Mouse (Mus musculus) stomach, embryonic 16.5 days (tissue): Measurements from ENCODE around the gene Svs2. TPM values are rescaled to one million over a fixed set of nuclear protein-coding genes. Genes with fewer than 3 reads are reported as not detected.
"Not testable (repeated sequence)": the region's sequence is repeated elsewhere in the genome, so short reads cannot be mapped to it uniquely, and the experiment has no call there.

Experiments
- ATAC-seq: fragments of 200-750 bp; cut with Nextera tagmentation; 2 replicates; pipeline ENCODE4 v1.8.0; 2017; ENCODE audit warnings: moderate number of reproducible peaks, moderate TSS enrichment; ENCODE audit not compliant: insufficient read depth, low FRiP score
- H3K27ac ChIP-seq: fragments of 300-500 bp; sonication (generic); 2 replicates; pipeline ENCODE4 v1.5.1; 2014; ENCODE audit warnings: low read length
- H3K27me3 ChIP-seq: fragments of 300-500 bp; sonication (generic); 2 replicates; pipeline ENCODE4 v1.6.1; 2014; ENCODE audit warnings: low read length, control low read depth, mixed read lengths; ENCODE audit not compliant: control insufficient read depth, insufficient read depth
- H3K36me3 ChIP-seq: fragments of 300-500 bp; sonication (generic); 2 replicates; pipeline ENCODE4 v1.6.1; 2014; ENCODE audit warnings: low read length; ENCODE audit not compliant: control insufficient read depth, insufficient read depth
- H3K4me1 ChIP-seq: fragments of 300-500 bp; sonication (generic); 2 replicates; pipeline ENCODE4 v1.6.1; 2014; ENCODE audit warnings: low read length, control low read depth, mixed read lengths; ENCODE audit not compliant: control insufficient read depth, insufficient read depth
- H3K4me2 ChIP-seq: fragments of 300-500 bp; sonication (generic); 2 replicates; pipeline ENCODE4 v1.6.1; 2014; ENCODE audit warnings: low read depth, low read length, mixed read lengths
- H3K4me3 ChIP-seq: fragments of 300-500 bp; sonication (generic); replicated peaks from 2 replicates; pipeline ENCODE4 v1.5.1; 2014; ENCODE audit warnings: mild to moderate bottlenecking, low read length
- H3K9ac ChIP-seq: fragments of 300-500 bp; sonication (generic); 2 replicates; pipeline ENCODE4 v1.6.1; 2014; ENCODE audit warnings: low read length
- H3K9me3 ChIP-seq: fragments of 300-500 bp; sonication (generic); replicated peaks from 2 replicates; pipeline ENCODE4 v1.6.1; 2016; ENCODE audit warnings: low read length, control low read depth; ENCODE audit not compliant: control insufficient read depth
- WGBS: fragments of 180-500 bp; shearing (Covaris S2); extraction: QIAGEN DNeasy Blood & Tissue Kit; methylation state at CpG from one replicate; pipeline ENCODE4 v1.1.7; 2014; 5-methylcytosine and 5-hydroxymethylcytosine counted together
- polyA plus RNA-seq: library from polyadenylated mRNA; unstranded; fragments of >200 nt; fragmentation: Nextera tagmentation; extraction: Ambion mirVana; gene quantifications from 2 replicates; pipeline ENCODE4 v1.2.1, GENCODE M21; 2015

Gene Svs2
- polyA plus RNA-seq, 1 experiment from 2014 or later = not detected

DNA sequence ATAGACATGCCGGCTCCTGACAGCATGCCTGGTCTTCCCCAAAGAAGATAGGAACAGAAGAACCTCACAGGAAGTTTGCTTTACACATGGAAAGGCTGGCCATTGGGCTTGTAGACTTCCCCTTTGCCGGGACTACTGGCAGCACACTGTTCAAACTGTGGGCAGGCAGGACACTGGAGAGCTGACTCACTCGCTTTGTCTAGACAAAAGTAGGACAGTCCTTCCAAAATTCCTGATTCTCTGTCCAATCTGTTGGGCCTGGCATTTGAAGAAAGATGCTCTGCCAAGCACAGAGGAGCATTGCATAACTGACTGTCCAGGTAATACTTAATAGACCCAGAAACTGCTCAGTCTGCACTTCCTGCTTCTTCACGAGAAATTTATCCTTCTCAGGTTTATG lies 31.6 kb downstream of the Svs2 start:
- no peak overlapping the region for H3K9ac ChIP-seq
- no peaks in the 10 kb centered on the region for H3K4me1 ChIP-seq
- ATAC-seq = no peak
- H3K9me3 ChIP-seq = no peaks in the 10 kb centered on the region
- no peak overlapping the region for H3K27ac ChIP-seq
- no peak overlapping the region for H3K4me2 ChIP-seq
- 65% methylated on average over 4 of the region's 4 CpGs for WGBS
- H3K36me3 ChIP-seq = no peaks in the 10 kb centered on the region
- no peak overlapping the region for H3K4me3 ChIP-seq
- H3K27me3 ChIP-seq = no peaks in the 10 kb centered on the region

DNA sequence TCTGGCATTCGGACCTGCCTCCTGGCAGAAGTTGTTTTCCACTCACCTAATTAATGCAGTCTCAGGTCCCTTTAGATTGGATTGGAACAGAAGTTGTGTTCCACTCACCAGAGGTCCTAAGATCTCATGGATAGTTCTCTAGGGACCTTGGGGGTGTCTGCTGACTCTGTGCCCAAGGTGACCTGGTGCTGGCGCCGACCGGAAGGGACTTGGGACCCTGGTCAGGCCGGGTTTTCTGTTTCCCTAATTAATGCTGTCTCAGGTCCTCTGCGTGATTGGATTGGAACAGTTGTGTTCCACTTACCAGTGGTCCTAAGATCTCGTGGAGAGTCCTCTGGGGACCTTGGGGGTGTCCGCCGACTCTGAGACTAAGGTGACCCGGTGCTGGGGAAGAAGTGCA lies 32.3 kb downstream of the Svs2 start:
- WGBS = 94% methylated on average over 10 of the region's 10 CpGs
- not testable (repeated sequence) for H3K4me3 ChIP-seq, H3K27me3 ChIP-seq, H3K4me1 ChIP-seq, H3K4me2 ChIP-seq, H3K27ac ChIP-seq, H3K9ac ChIP-seq, H3K36me3 ChIP-seq, H3K9me3 ChIP-seq, ATAC-seq

DNA sequence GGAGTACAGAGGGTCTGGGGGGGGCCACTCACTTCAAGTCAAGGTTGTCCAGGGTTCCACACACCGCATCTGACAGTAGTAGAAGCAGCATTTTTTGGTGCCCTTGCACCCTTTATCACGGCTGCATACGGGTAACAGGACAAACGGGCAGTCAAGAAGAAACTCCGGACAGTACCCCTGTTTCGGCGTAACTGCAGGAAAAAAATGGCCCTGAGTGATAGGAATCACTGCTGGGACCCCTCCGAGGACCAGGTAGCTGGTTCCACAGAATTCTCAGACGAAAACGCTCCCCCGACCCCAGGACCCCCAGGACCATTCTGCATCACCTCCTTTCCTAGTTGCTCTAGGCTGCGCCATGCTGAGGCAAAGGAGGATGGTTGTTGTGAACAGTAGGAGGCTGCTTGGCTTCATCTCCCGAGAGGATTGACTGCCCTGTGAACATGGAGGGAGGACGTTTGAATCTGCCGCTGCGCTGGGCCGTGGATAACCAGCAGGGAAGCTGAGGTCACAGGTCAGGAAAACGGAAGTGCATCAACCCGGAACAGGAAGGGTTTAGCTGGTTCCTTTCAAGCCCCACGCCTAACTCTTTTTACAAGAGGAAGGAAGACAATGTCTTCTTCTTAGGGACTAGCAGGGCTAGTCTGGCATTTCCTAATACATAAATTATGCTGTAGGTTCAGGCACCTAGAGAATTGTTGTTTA lies 38.5 kb downstream of the Svs2 start, which contains the start of gene Wfdc15a:
TSS of gene Wfdc15a (minus strand) at position 505 of the 702 bp plus-strand sequence.
- Histone ChIP-seq H3K36me3 (no peaks in the 10 kb centered on the region), H3K4me3 (no peak within 1 kb of the TSS), H3K4me1 (no peaks in the 10 kb centered on the region), H3K4me2 (no peak within 1 kb of the TSS), H3K9ac (no peak within 1 kb of the TSS), H3K9me3 (no peaks in the 10 kb centered on the region), H3K27ac (no peak within 1 kb of the TSS), H3K27me3 (no peaks in the 10 kb centered on the region)
- ATAC-seq = no peak
- 75% methylated on average over 20 of the region's 20 CpGs for WGBS

DNA sequence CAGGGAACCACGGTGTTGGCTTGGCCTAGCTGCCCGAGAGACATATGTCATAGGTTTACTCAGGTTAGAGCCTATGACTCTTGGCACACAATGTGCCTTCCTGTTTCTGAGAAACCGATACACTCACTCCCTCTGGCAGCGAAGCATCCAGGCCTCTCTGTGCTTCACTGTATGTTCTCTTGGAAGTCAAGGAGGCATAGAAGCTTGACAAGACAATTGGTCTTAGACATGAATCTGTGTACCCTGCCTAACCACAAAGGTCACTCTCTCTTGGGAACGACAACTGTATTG lies 41.6 kb downstream of the Svs2 start:
- H3K4me2 ChIP-seq = no peak overlapping the region
- H3K36me3 ChIP-seq = no peaks in the 10 kb centered on the region
- H3K4me3 ChIP-seq = no peak overlapping the region
- no peak for ATAC-seq
- H3K27me3 ChIP-seq = no peaks in the 10 kb centered on the region
- WGBS = 81% methylated on average over 5 of the region's 5 CpGs
- H3K27ac ChIP-seq = no peak overlapping the region
- H3K4me1 ChIP-seq = no peaks in the 10 kb centered on the region
- no peaks in the 10 kb centered on the region for H3K9me3 ChIP-seq
- H3K9ac ChIP-seq = no peak overlapping the region

DNA sequence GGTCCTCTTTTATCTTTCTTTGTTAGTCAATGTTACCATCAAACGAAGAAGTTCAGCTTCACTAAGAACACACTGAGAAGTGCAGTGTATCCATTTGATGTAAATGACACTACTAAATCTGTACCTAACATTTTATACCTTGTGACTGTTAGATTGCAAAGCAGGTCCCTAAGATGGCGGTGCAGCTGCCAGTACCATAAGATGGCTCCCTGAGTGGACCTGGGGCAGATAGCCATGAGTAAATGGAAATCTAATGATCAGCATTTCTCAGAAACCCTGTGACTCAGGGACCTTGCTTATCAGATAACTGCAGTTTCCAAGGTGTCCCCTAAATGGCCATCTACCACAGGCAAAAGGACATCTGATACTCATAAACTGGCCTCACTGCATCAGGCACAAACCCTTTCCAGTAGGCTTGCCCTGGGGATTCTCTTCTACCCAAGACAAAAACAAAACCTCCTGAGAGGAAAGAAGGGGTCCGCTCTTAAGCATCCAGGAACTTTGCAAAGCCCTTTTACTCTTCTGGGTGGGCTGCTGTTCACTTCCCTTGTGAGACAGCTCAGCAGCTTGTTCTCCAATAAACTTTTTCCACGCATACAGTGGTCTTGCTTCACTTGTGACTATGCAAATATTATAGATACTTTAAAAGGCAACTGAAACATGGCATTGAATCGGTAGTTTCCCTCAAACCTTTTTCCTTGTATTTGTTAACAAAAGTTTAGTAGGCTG lies 42.1 kb downstream of the Svs2 start:
- Histone ChIP-seq H3K4me3 (no peak overlapping the region), H3K4me1 (no peaks in the 10 kb centered on the region), H3K27ac (no peak overlapping the region), H3K36me3 (no peaks in the 10 kb centered on the region), H3K4me2 (no peak overlapping the region), H3K9ac (no peak overlapping the region), H3K9me3 (no peaks in the 10 kb centered on the region), H3K27me3 (no peaks in the 10 kb centered on the region)
- 81% methylated on average over 5 of the region's 5 CpGs for WGBS
- ATAC-seq = no peak

DNA sequence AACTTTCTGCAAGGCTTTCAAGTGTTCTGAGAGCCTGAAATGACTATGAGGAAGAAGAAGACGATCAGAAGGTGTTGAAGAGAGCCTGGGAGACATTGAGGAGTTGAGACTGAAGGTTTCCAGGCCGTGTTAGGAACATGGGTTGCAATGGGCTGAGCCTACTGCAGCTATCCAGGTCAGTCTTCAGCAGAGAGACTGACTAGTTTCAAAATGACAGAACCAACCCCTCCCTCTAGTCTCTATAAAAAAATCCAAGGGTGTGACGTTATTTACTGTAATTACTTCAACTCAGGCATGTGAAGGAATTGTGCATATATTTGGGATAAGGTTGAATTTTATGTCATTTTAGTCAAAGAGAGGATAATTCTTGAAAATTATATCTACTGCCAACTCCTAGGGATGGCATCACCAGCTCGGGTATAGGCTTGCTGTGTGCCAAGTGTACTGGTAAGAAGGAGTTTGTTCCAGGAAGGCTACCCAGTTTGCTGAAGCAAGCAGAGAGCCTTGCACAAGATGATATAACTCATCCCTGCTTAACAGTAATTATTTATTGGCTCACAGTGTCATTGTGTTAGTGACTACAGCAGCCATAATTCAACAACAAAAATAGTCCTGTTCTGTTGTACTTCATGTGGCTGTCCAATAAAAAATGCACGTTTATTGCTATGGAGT lies 43.2 kb downstream of the Svs2 start:
- ATAC-seq = no peak
- Histone ChIP-seq H3K9me3 (no peaks in the 10 kb centered on the region), H3K36me3 (no peaks in the 10 kb centered on the region), H3K4me1 (no peaks in the 10 kb centered on the region), H3K4me2 (no peak overlapping the region), H3K27me3 (no peaks in the 10 kb centered on the region), H3K9ac (no peak overlapping the region), H3K27ac (no peak overlapping the region), H3K4me3 (no peak overlapping the region)
- WGBS = 77% methylated on average over 5 of the region's 5 CpGs

DNA sequence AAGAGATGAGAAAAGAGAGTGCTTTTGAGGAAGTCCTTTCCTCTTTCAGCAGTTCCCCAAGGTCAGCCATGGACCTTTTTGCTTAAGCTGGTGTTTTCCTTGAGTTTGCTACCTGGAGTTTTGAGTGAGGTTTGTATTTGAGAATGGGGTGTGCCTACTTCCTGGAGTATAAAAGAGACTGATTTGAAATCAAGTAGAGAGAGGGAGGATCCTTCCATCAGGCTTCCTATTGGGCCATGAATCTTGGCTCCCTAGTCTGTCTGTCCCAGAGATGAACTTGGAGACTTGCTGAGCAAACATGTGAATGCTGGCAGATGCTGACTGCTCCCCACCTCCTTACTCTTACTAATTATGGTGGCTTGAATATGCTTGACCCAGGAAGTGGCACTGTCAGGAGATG lies 46.0 kb downstream of the Svs2 start:
- no peak for ATAC-seq
- H3K4me1 ChIP-seq = no peaks in the 10 kb centered on the region
- H3K9ac ChIP-seq = no peak overlapping the region
- H3K4me2 ChIP-seq = no peak overlapping the region
- no peaks in the 10 kb centered on the region for H3K27me3 ChIP-seq
- H3K9me3 ChIP-seq = peaks cover 3% of the 10 kb centered on the region; the same call in 1 of the 2 replicates
- H3K27ac ChIP-seq = no peak overlapping the region
- no peaks in the 10 kb centered on the region for H3K36me3 ChIP-seq
- H3K4me3 ChIP-seq = no peak overlapping the region

DNA sequence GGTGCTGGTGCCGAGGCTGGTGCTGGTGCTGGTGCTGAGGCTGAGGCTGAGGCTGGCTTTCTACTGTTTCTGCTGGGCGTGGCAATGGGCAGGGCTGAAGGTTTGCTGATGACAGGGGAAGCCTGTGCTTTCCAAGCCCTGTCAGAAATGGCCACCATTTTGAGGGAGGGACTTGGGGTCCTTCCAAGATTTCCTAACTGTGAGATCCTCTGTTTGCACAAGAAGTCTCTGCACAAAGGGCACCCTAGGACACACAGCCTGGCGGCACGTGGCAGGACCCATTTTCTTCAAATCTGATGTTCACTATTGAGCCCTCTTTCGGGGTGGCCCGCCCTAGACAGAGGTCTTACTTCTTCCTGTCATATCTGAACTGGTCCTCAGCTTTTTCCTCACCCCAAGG lies 47.7 kb downstream of the Svs2 start, which contains the start of gene Wfdc12:
TSS of gene Wfdc12 (minus strand) at position 33 of the 400 bp plus-strand sequence.
- 78% methylated on average over 6 of the region's 6 CpGs for WGBS
- ATAC-seq = no peak
- no peaks in the 10 kb centered on the region for H3K27me3 ChIP-seq
- H3K4me3 ChIP-seq = no peak within 1 kb of the TSS
- H3K27ac ChIP-seq = no peak within 1 kb of the TSS
- no peak within 1 kb of the TSS for H3K9ac ChIP-seq
- H3K36me3 ChIP-seq = no peaks in the 10 kb centered on the region
- no peaks in the 10 kb centered on the region for H3K4me1 ChIP-seq
- no peak within 1 kb of the TSS for H3K4me2 ChIP-seq
- H3K9me3 ChIP-seq = peaks cover 3% of the 10 kb centered on the region; the same call in 1 of the 2 replicates

DNA sequence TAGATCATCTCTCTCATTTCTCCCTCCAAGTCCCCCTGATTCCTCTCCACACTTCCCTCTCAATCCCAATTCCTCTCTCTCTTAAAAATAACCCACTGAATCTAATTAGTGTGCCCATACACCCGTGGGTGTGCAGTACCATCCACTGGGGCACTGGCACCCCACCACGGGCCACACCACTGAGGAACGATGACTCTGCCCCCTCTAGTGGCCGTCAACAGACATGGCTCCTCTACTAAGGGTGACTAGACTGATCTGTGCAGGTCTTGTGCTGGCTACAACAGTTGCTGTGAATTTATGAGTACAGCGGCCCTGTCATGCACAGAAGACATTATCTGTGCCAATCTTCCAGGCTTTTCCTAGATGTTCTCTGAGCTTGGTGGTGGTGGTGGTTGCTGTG lies 49.5 kb downstream of the Svs2 start:
- Histone ChIP-seq H3K4me3 (no peak overlapping the region), H3K27me3 (no peaks in the 10 kb centered on the region), H3K9me3 (peaks cover 3% of the 10 kb centered on the region; the same call in 1 of the 2 replicates), H3K9ac (no peak overlapping the region), H3K4me1 (no peaks in the 10 kb centered on the region), H3K36me3 (no peaks in the 10 kb centered on the region), H3K27ac (no peak overlapping the region), H3K4me2 (no peak overlapping the region)
- no peak for ATAC-seq
- WGBS = 35% methylated on average over 5 of the region's 5 CpGs
